Mouse (Mus musculus) heart, adult 8-10 months (tissue): ENCODE data around the gene Ndufa13. TPM values are rescaled to one million over a fixed set of nuclear protein-coding genes. Genes with fewer than 3 reads are reported as not detected.

Source experiments
- DNase-seq: peaks from one replicate; pipeline ENCODE4 v3.0.0; 2022; ENCODE audit warnings: low spot score
- total RNA-seq, 4 experiments: library from RNA; stranded (reverse); gene quantifications; 2 replicates each; pipeline ENCODE4 v1.2.4; 2022

The Ndufa13 gene
- total RNA-seq, 4 experiments from 2014 or later: 373 to 528 (median 455) TPM

GRCm38 (mm10) chr8:69880841-69881240 is 21.5 kb downstream of the Ndufa13 start:
- no peak for DNase-seq

- no peak for DNase-seq
Measured at GRCm38 (mm10) chr8:69879678-69880077, 22.7 kb downstream of the Ndufa13 start.

- no peak for DNase-seq
Measured at GRCm38 (mm10) chr8:69877992-69878391, 24.4 kb downstream of the Ndufa13 start.

- no peak for DNase-seq
Measured at GRCm38 (mm10) chr8:69877396-69877795, 25.0 kb downstream of the Ndufa13 start.

- DNase-seq: no peak
Measured at GRCm38 (mm10) chr8:69876967-69877366, 25.4 kb downstream of the Ndufa13 start.

- DNase-seq: no peak
Measured at GRCm38 (mm10) chr8:69876097-69876496, 26.3 kb downstream of the Ndufa13 start.

GRCm38 (mm10) chr8:69874654-69875053 is 27.7 kb downstream of the Ndufa13 start:
- DNase-seq: no peak

- DNase-seq: peak; percentile 65
Measured at GRCm38 (mm10) chr8:69874155-69874554, 28.2 kb downstream of the Ndufa13 start.

- DNase-seq: no peak
Measured at GRCm38 (mm10) chr8:69870907-69871306, 31.5 kb downstream of the Ndufa13 start.

- DNase-seq: no peak
Measured at GRCm38 (mm10) chr8:69870003-69870765, 32.2 kb downstream of the Ndufa13 start.

- no peak for DNase-seq
Measured at GRCm38 (mm10) chr8:69867696-69868326, 34.5 kb downstream of the Ndufa13 start.

- DNase-seq: no peak
Measured at GRCm38 (mm10) chr8:69864180-69864579, 38.2 kb downstream of the Ndufa13 start.

GRCm38 (mm10) chr8:69863387-69864020 is 38.9 kb downstream of the Ndufa13 start:
- DNase-seq: no peak

GRCm38 (mm10) chr8:69861251-69861650 is 41.1 kb downstream of the Ndufa13 start:
- no peak for DNase-seq

- no peak for DNase-seq
Measured at GRCm38 (mm10) chr8:69860807-69861206, 41.6 kb downstream of the Ndufa13 start.

- DNase-seq: no peak
Measured at GRCm38 (mm10) chr8:69853869-69854268, 48.5 kb downstream of the Ndufa13 start.

GRCm38 (mm10) chr8:69850926-69851506 is 51.3 kb downstream of the Ndufa13 start:
- DNase-seq: no peak

- DNase-seq: no peak
Measured at GRCm38 (mm10) chr8:69849899-69850298, 52.5 kb downstream of the Ndufa13 start.

- peak; percentile 24 for DNase-seq
Measured at GRCm38 (mm10) chr8:69848951-69849350, 53.4 kb downstream of the Ndufa13 start.

GRCm38 (mm10) chr8:69847167-69848065 is 54.9 kb downstream of the Ndufa13 start:
- no peak for DNase-seq
